Mouse (Mus musculus) kidney, adult 2 months (tissue): ENCODE measurements around the gene Il10ra. TPM values are rescaled to one million over a fixed set of nuclear protein-coding genes. Genes with fewer than 3 reads are reported as not detected.
A peak's percentile ranks its signal among the peaks of the same experiment; 100 is the strongest.

Experiments used
- DNase-seq: peaks from one replicate; pipeline ENCODE4 v3.0.0; 2021
- H3K27ac ChIP-seq: fragments of 200-500 bp; 2 replicates; pipeline ENCODE4 v1.5.1; 2012; ENCODE audit warnings: low read depth, low read length, control low read depth, inconsistent platforms; ENCODE audit not compliant: insufficient read depth
- H3K27me3 ChIP-seq: fragments of 200-500 bp; replicated peaks from 2 replicates; pipeline ENCODE4 v1.6.1; 2012; ENCODE audit warnings: mild to moderate bottlenecking, moderate library complexity, low read length, inconsistent platforms; ENCODE audit not compliant: control insufficient read depth, insufficient read depth
- H3K36me3 ChIP-seq: fragments of 200-500 bp; 2 replicates; pipeline ENCODE4 v1.6.1; 2012; ENCODE audit warnings: mild to moderate bottlenecking, moderate library complexity, low read length, inconsistent platforms; ENCODE audit not compliant: control insufficient read depth, insufficient read depth
- H3K4me1 ChIP-seq: fragments of 200-500 bp; 2 replicates; pipeline ENCODE4 v1.6.1; 2011; ENCODE audit warnings: low read length; ENCODE audit not compliant: control insufficient read depth, insufficient read depth
- H3K4me3 ChIP-seq: fragments of 200-500 bp; 2 replicates; pipeline ENCODE4 v1.5.1; 2011; ENCODE audit warnings: mild to moderate bottlenecking, low read depth, low read length, control low read depth; ENCODE audit not compliant: insufficient read depth
- CTCF ChIP-seq: fragments of 200-500 bp; conservative IDR thresholded peaks from 2 replicates; pipeline ENCODE4 v1.5.1; 2011; ENCODE audit warnings: low read depth, mild to moderate bottlenecking, control low read depth, low read length, moderate library complexity, mixed read lengths; ENCODE audit not compliant: insufficient read depth, insufficient read length
- POLR2A ChIP-seq: fragments of 200-500 bp; IDR thresholded peaks from one replicate; pipeline ENCODE4 v1.6.1; 2011; ENCODE audit warnings: low read depth, low read length, control low read depth
- WGBS: fragments of 180-500 bp; shearing (Covaris S2); methylation state at CpG from one replicate; pipeline ENCODE4 v1.1.7; 2018; 5-methylcytosine and 5-hydroxymethylcytosine counted together
- polyA plus RNA-seq: library from polyadenylated mRNA; depleted of rRNA; stranded (reverse); fragments of >200 nt; gene quantifications from 2 replicates; pipeline ENCODE4 v1.2.3, GENCODE M21; 2012

Gene Il10ra
- polyA plus RNA-seq, 1 experiment = 5.3 TPM

- no peaks in the 10 kb centered on the region for H3K4me1 ChIP-seq
- no peak overlapping the region for H3K27ac ChIP-seq
- H3K4me3 ChIP-seq = no peak overlapping the region
- H3K27me3 ChIP-seq = no peaks in the 10 kb centered on the region
- H3K36me3 ChIP-seq = no peaks in the 10 kb centered on the region
- DNase-seq = no peak
- TF ChIP-seq CTCF (no peak), POLR2A (no peak)
- WGBS = 87% methylated on average over 7 of the region's 7 CpGs
These were observed 18.6 kb downstream of the Il10ra start for GRCm38 (mm10) chr9:45250306-45250705.

GRCm38 (mm10) chr9:45247536-45247935 is 21.4 kb downstream of the Il10ra start:
- H3K4me3 ChIP-seq = no peak overlapping the region
- H3K36me3 ChIP-seq = no peaks in the 10 kb centered on the region
- TF ChIP-seq CTCF (no peak), POLR2A (no peak)
- H3K27ac ChIP-seq = peak overlapping the region; percentile 35; the same call in 1 of the 2 replicates
- no peaks in the 10 kb centered on the region for H3K4me1 ChIP-seq
- 52% methylated on average over 2 of the region's 2 CpGs for WGBS
- H3K27me3 ChIP-seq = no peaks in the 10 kb centered on the region
- DNase-seq = peak; percentile 19

GRCm38 (mm10) chr9:45246060-45246459 is 22.9 kb downstream of the Il10ra start:
- Histone ChIP-seq H3K4me3 (no peak overlapping the region), H3K27me3 (no peaks in the 10 kb centered on the region), H3K27ac (no peak overlapping the region), H3K4me1 (no peaks in the 10 kb centered on the region), H3K36me3 (no peaks in the 10 kb centered on the region)
- peak; percentile 23 for DNase-seq
- no peak for TF ChIP-seq POLR2A
- no peak for TF ChIP-seq CTCF
- WGBS = 86% methylated on average over 6 of the region's 6 CpGs

DNA sequence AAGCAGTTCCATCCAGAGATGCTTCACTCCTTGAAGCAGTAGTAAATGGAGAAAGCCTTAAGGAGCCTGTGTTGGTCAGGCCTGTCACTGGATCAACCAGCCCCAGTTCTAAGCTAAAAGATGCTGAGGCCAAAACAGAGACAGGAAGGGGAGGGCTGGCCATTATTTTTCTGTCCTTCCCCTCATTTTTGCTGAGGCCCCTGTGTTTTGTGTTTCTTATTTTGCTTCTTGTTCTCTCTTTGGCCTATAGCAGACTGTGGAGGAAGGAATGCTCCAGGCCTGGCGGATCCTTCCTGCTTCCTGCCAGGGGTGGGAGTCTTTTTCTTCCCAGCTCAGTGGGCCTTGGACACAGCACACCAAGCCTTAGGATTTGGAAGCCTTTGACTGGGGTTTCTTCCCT is 23.5 kb downstream of the Il10ra start:
- H3K27me3 ChIP-seq = no peaks in the 10 kb centered on the region
- H3K4me3 ChIP-seq = no peak overlapping the region
- no peak for TF ChIP-seq POLR2A
- no peak for TF ChIP-seq CTCF
- WGBS = 68% methylated on average over 1 of the region's 1 CpGs
- H3K27ac ChIP-seq = no peak overlapping the region
- no peak for DNase-seq
- H3K4me1 ChIP-seq = no peaks in the 10 kb centered on the region
- H3K36me3 ChIP-seq = no peaks in the 10 kb centered on the region

DNA sequence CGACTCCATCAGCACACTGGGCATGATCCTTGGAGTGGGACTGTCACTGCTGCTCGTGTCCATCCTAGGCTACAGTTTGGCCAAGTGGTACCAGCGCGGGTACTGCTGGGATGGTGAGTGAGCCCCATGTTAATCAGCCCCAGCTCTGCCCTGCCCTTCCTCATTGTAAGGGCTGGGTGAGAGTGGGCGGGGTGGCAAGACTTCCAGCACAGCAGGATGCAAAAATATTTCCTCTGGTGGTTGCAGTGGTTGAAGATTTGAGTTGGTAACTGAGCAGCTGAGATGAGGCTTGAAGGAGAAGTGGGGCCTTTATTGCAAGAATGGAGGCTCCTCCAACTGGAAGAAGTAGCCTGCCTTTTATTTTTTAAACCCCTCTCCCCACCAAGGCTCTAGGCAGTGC is 27.6 kb downstream of the Il10ra start:
- H3K27me3 ChIP-seq = no peaks in the 10 kb centered on the region
- no peak overlapping the region for H3K27ac ChIP-seq
- no peak overlapping the region for H3K4me3 ChIP-seq
- H3K36me3 ChIP-seq = no peaks in the 10 kb centered on the region
- no peak for TF ChIP-seq CTCF
- no peak for TF ChIP-seq POLR2A
- no peaks in the 10 kb centered on the region for H3K4me1 ChIP-seq
- no peak for DNase-seq
- 75% methylated on average over 5 of the region's 5 CpGs for WGBS

DNA sequence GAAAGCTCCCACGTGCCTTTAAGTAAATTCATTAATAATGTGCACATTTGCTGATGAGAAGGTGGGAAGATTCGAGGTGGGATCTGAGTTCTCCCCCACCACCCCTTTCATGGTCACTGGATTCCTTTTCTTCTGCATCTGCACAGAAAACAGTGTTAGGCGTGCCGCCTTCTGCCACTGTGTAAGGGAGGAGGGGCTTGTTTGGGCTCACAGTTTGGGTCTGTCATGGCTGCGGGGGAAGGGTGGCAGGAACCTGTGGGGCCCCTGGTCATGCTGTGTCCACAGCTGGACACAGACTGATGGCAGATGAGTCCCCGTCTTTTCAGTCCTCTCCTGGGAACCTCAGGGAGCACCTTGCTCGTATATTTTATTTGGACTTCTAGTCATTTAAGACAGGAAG is 32.2 kb downstream of the Il10ra start:
- Histone ChIP-seq H3K27ac (no peak overlapping the region), H3K27me3 (no peaks in the 10 kb centered on the region), H3K36me3 (no peaks in the 10 kb centered on the region), H3K4me3 (no peak overlapping the region), H3K4me1 (no peaks in the 10 kb centered on the region)
- TF ChIP-seq CTCF (no peak), POLR2A (no peak)
- 60% methylated on average over 7 of the region's 7 CpGs for WGBS
- no peak for DNase-seq

GRCm38 (mm10) chr9:45235668-45236227 is 33.2 kb downstream of the Il10ra start:
- DNase-seq = no peak
- H3K27me3 ChIP-seq = no peaks in the 10 kb centered on the region
- H3K27ac ChIP-seq = no peak overlapping the region
- H3K36me3 ChIP-seq = no peaks in the 10 kb centered on the region
- no peak overlapping the region for H3K4me3 ChIP-seq
- WGBS = 50% methylated on average over 6 of the region's 6 CpGs
- TF ChIP-seq POLR2A = no peak
- TF ChIP-seq CTCF = no peak
- H3K4me1 ChIP-seq = no peaks in the 10 kb centered on the region
